Mouse (Mus musculus): ENCODE measurements around the gene Serf2.

The Serf2 gene

DNA sequence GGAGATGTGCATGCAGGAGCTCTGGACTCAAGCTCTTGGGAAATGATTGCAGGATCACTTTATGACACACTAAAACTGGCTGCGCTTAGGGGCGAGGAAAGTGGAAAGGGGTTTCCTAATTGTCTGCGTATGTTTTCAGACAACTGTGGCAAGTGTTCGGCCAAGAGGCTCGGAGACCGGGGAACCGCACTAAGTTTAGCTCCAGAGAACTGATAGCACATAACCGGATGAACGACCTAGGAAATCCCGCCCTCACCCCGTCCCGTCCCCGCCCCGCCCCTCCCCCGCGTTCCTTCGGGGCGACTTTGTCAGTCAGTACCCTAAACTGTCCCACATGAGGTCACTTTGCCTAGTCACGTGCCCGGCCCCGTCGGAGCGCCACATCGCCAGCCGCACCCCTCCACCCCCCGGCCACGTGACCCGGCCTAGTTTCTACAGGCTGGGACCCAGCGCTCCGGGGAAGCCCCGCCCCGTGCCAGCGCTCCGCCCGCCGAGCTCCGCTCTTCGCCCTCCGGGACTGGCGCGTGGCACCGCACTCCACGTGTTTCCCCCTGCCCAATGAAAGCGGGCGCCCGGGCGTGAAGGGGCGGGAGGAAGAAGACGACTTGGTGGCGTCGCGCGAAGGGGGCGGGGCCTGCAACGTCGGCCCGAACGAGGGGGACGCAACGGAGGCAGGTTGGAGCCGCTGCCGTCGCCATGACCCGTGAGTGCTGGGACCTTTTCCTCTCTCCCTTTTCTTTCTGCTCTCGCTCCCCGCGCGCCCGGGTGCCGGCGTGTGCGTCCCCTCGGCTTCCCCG is at the start of gene Serf2:
Gene Serf2 (plus strand): TSS at position 457 of the 797 bp plus-strand sequence.
- peak; percentile 99 for DNase-seq

DNA sequence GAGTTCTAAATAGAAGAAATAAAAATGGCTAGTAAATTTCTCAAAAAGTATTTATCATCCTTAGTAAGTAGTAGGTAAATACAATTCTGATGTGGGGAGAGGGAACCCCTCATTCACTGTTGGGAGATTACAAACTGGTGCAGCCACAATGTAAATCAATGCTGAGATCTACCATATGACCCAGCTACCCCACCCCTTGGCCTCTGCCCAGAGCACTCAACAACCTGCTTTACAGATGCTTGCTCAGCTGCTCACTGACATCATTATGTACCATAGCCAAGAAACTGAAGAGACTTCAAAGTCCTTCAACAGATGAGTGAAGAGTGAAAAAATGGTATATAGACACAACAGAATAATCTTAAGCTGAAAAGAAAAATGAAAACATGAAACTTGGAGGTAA is 45.7 kb upstream of the Serf2 start:
- no peak for DNase-seq

DNA sequence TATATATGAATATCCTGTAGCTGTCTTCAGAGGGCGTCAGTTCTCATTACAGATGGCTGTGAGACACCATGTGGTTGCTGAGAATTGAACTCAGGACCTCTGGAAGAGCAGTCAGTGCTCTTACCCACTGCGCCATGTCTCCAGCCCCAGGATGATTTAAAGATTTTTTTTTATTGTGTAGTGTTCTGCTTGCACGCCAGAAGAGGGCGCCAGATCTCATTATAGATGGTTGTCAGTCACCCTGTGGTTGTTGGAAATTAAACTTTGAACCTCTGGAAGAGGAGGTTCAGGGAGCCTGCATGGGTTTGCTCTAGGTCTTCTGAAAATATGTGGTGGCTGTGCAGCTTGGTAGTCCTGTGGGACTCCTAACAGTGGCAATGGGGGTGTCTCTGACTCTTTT is 40.8 kb upstream of the Serf2 start:
- DNase-seq = peak; percentile 14 to 40

DNA sequence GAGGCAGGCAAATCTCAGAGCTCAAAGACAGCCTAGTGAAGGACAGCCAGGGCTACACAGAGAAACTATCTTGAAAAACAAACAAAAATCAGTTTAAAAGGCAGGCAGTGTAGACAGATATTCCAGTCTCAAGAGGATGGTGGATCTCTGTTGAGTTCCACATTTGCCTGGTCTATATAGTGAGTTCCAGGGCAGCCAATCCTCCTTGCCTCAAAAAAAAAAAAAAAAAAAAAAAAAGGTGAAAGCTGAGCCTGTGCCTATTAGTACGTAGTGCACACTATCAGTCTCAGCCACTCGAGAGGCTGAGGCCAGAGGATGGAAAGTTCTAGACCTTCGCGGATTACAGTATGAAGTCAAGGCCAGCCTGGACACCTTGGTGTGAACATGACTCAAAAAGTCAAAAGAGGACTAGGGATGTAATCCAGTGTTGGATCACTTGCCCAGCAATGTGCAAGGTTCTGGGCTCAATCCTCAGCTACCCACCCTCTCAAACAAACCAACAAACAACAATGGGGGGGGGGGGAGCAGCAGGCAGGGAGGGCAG is 36.1 kb upstream of the Serf2 start:
- peak in 1 of 2 experiments; percentile 8 for DNase-seq

DNA sequence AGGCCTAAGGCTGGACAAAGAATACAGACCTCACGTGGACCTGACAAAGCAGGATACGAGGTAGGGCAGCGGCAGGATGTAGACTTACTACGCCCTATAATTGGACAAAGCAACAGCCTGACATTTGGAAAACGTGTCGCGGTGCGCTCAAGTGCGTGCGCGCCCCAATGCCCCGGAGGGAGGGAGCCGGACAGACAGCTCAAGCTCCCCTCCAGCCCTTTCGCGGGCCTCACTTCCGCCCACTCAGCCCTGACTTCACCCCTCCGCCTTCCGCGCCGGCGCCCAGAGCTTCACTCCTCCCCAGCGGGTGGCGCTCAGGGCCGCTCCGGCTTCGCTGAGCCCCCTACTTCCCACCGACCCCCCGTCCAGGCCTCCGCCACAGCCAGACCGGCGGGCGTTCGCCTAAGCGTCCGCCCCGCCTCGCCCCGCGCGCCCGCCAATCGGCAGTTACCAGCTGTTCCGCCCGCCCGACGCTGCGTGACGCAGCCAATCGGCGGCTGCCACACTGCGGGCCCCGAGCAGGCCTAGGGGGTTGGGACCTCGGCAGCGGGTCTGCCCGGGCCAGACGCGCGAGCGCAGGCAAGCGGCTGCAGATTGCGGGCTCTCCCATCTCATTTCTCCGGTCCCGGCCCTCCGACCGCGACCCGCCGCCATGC is 35.5 kb upstream of the Serf2 start, which contains the start of the genes Pdia3 and Catsper2:
Gene Pdia3 (plus strand): TSS at position 389 of the 656 bp plus-strand sequence.
Gene Catsper2 (minus strand): TSS at position 406 of the 656 bp plus-strand sequence.
- DNase-seq = peak; percentile 94 to 97

DNA sequence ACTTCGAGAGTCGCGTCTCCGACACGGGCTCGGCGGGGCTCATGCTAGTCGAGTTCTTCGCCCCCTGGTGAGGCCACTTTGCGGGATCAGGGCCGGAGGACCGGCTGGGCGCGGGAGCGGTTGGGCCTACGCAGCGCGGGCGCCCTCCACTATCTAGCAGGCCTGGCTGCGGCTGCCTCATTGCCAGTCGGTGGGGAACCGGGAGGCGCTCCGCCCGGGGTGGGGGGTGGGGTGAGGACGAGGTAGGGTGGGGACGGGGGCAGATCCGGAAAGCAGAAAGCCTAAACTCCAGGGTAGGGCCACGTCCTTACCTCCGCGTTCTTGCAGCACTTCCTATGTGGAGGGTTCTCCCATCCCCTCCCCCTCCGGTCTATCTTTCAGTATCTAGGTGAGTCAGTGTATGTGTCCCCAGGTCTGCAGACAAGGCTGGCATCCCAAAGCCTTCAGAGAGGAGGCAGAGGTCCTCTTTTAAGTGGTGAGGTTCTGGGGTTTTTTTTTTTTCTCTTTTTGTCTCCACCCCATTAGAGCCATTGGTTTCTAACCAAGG is 34.8 kb upstream of the Serf2 start:
- DNase-seq = peak in 1 of 2 experiments; percentile 51

DNA sequence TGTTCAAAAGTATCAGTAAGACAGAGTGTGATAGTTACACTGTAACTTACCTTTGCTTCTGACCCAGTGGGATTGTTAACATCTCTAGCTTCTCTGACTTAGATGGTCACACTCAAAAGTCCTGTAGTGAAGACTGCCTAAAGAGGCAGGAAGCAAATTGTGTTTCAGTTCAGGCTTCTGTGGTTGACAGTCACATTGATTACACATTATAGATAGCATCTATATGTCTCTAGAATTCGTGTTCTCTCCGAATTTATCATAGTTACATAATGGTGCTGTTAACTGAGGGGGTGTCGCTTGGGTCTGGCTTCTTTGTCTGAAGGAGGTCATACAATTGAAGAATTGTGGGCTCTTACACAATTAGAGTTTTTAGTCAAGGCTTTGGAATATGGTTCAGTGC is 33.9 kb upstream of the Serf2 start:
- DNase-seq = no peak

DNA sequence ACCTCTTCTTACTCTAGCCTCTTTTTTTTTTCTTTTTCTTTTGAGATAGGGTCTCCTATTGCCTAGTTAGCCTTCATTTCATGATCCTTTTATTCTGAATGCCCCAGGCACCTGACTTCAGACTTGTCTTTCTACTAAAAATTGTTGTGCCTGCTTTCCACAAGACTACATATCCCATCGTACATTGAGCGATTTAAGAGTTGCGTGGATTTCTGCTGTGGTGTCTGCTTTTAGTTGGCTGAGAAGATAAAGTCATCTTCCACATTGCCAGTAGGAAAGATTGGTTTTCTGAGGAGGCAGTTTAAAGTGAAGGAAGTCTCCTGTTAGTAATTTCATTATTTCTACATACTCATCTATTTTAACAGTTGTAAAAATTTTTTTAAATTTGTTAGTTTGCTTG is 33.4 kb upstream of the Serf2 start:
- DNase-seq = no peak

DNA sequence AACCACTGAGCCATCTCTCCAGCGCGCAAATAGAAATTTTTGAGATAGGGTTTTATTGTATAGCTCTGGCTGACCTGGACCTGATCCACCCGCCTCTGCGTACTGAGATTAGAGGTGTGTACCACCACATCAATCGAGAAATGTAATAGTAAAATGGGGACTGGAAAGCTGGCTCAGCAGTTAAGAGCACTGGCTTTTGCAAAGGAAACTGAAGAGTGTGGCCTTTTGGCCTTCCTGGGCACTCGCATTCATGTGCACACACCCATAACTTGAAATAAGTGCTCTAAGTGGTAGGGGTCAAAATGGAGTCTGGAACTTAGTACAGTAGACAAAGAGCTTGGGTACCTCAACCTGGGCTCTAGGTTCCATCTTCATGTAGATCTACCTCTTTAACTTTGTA is 32.6 kb upstream of the Serf2 start:
- DNase-seq = no peak

DNA sequence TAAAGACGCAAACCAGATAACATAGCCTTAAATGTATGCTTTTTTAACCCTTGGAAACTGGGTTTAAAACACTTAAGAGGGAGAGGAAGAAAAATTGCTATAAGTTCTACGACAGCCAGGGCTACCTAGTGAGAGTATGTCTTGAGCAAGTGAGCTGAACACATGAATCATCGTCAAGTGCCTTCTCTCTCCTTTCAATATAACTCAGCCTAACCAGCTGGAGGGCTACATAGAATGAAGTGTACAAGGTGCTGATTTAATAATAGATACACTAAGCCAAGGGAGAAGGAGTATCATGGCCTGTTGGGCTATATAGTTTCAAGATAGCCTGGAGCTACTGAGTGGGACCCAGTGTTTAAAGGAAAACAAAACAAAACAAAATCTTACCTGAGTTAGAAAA is 30.5 kb upstream of the Serf2 start:
- DNase-seq = no peak

DNA sequence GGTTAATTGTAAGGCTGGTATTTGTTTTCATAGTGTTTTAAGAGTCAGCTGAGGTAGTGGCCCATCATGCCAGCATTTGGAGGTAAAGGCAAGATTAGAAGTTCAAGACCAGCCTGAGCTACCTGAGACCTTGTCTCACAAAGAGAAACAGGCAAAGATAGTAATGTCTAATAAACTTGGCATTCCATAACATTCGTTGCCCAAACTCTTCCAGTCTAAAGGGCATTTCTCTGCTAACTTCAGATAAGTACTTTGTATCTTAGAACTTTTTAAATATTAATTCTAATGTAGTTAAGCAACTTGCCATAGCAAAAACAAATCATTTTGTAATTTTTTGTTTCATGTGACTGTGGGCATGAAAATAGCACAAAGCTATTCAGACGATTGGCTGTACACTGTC is 25.8 kb upstream of the Serf2 start:
- DNase-seq = no peak

DNA sequence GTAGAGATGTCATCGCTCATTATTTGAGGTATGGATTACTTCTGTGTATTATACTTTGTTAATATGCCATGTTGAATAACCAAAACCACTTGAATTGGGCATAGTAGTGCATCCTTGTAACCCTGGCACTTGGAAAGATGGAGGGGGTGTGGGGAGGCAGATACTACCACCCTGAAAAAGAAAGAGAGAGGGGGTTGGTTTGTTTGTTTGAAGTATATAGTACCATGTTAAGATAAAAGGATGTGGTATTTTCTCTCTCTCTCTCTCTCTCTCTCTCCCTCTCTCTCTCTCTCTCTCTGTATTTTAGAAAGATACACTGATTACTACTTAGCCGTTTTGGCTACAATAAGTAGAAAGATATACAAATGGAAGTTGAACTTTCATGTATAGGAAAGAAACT is 23.1 kb upstream of the Serf2 start:
- no peak for DNase-seq

DNA sequence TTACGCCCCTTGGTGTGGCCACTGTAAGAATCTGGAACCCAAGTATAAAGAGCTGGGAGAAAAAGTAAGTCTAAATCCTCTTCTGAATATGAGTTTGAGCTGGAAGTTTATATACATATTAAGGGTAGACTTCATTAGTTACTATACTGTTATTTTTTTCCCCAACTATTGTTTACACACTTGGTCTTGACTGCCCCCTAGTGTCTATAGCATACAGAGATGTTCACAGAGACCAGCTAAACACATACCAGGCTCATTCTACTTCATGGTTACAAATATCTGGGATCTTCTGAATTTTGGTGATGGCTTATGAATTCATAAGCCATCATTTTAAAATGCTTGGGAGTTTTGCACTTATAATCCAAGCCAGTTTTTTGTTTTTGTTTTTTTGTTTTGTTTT is 14.1 kb upstream of the Serf2 start:
- no peak for DNase-seq

DNA sequence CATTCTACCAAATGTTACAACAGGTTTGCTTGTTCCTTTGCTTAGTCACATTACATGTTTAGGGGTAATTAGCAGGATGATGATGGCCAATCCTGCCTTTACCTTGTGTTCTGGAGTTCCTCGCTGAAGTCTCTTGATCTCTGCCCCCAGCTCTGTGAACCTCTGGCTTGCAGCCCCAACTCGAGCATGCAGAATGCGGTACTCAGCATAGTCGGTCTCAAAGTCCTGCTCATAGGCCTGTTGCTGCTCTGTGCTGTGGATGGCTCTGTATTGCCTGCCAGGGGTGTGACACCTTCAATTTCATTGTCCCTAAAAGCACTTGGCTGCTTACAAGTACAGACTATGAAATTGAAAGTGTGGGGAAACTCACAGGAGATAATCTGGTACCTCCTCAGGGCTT is 9.2 kb upstream of the Serf2 start:
- no peak for DNase-seq

DNA sequence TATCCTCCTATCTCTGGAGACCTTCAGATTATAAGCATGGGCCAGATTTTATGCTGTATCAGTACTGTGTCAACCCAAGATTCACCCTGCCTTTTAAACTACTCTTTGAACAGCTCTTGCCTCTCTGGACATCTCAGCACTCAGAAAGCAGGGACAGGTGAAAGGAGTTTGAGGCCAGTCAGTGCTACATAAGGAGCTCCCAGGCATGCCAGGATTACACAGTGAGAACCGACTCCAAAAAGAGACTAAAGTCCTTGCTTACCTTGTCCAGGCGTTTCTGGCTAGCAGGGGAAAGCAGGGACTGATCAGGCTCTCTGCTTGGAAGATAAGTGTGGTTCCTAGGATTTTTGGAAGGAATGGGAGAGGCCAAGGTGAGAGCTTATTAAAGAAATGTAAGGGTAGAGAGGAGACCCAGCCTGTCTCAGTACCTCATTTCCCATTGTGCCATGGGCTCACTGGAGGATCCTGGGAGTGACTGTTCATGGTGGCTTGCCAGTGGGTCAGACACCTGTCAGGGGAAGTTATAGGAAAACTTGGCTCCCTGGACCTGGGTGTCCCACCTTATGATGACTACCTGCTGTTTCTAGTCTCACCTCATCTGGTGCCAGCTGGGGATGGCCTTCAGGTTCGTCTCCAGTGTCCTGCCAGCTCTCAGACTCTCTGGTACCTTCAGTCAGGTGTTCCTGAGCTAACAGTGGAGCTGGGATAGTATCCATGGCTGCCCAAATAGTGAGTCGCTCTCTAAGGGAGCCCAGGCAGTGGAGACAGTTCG is 8.0 kb upstream of the Serf2 start:
- no peak for DNase-seq

DNA sequence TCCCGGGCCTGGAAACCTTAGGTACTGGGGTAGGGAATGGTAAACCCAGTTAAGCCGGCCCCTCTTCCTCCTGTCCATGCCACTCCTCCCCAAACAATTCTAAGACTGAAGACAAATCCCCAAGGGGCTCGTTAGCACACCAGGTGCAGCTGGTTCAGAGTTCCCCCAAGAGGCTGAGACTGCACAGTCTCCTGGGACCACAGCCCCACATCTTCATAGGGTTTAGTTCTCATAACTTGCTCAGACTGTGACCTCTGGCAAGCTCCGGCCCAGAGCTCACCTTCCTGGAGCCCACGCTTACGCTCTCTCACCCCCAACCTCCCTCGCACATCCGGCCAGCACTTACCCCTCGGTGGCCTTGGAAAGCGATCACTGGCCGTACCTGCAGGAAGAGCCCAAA is 7.2 kb upstream of the Serf2 start:
- DNase-seq = no peak

DNA sequence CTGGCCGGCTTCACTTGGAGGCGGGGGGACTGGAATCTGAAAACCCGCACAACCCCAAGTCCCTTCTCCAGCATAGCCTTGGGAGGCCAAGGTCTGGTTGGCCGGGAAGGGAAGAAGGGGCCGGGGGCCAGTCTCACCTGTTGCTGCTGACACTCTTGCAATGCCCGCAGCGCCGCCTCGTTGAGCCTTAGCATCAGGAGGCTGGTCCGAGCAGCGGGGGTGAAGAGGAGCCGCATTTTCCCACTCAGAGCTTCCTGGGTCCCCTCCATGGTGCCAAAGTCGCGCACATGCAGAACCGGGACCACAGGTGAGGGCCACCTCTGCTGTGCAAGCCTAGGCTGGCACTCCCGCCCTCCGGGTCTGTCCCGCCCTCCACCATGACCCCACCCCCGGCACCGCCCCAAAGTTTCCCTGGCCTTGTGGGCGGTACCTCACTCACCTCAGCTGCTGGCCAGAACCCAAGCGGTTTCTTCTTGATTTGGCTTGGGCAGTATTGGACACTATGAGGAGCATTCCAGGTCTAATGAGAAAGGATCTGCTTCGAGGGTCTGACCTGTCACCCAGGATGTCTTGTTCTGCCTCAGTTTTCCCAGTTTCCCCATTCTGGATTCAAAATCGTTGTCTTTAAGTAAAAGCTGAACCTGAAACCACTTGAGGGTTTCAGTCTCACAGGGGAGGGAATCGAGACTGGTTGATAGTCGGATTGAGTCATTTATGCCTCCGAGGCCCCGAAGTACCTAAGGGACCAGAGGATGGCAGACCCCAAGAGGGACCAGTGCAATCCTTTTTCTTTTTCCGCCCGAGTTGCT is 6.5 kb upstream of the Serf2 start:
- DNase-seq = peak; percentile 62 to 63

DNA sequence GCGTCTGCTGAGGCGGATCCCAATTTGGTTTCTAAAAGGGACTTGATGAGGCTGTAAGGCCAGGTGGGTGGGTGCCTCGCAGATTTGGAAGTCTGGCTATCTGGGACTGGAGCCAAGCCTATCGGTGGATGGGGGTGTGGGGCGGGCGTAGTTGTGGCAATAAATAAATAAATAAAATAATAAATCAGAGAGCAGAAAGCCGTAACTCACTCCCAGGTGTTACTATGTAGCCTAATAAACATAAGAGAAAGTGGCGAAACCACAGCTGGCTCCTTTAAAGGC is 6.0 kb upstream of the Serf2 start:
- DNase-seq = peak in 1 of 2 experiments; percentile 35

DNA sequence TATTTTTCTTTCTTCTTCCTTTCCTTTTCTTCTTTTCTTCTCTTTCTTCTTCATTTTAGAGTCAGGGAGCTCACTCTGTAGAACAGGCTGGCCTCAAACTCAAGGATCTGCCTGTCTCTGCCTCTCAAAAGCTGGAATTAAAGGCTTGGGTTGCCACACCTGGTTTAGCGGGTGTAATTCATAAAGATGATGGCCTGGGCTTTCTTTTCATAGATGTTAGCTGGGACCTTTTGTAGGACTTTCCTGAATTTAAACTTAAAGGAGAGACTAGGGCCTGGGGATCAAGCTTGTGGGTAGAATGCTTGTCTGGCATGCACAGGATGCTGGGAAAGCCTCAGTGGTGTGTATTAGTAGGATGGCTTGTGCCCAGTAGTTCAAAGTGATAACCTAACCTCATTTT is 4.8 kb upstream of the Serf2 start, which contains the start of gene Ell3:
Gene Ell3 (minus strand): TSS at position 101 of the 400 bp plus-strand sequence.
- DNase-seq = no peak

DNA sequence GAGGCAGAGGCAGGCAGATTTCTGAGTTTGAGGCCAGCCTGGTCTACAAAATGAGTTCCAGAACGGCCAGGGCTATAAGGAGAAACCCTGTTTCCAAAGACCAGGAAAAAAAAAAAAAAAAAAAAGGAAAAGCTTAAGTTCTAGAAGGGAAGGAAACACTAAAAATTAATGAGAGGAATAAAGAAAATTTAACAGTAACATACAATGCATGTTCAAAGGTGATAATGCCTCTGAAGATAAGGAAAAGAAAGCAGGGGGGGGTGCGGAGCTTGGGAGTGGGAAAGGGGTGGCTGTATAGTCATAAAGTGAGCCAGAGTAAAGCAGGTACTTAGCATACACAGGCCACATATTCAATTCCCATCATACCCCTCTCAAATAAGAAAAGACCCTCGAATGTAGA is 3.9 kb upstream of the Serf2 start:
- DNase-seq = no peak

DNA sequence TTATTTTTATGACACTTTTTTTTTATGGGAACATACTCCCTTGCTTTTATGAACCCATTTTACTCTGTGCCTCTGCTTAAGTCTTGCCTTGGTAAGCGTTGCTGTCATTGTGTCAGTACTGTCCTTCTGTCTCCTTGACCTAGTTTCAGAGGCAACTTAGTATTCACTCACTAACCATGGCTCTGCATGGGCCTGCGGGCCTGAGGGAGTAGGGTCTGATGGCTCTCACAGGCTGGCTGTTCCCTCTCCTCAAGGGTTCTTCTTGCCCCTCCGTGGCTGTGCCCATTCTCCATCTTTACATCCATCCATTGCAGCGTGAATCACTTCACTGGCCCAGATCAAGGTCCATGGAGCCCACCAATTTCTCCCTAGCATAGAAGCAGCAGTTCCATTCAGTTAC is 2.5 kb upstream of the Serf2 start:
- DNase-seq = no peak

DNA sequence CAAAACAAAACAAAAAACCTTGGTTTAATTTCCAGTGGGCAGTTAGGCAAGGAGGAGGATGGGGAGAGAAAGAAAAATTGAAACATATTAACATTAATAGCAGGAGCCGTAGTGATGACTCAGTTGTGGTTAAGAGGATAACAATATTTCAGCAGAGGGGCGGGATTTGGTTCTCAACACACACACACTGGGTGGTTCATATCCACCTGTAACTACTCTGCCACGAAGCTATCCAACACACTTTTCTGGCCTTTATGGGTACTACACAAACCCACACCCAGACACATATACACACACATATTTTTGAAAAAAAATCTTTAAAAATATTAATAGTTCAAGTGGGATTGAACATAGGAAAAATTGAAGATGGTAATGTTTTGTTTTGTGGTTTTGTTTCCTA is 2.0 kb upstream of the Serf2 start:
- DNase-seq = no peak
